Mouse (Mus musculus) MEL (cell line): Measurements from ENCODE around the gene Fbxo48. TPM values are rescaled to one million over a fixed set of nuclear protein-coding genes. Genes with fewer than 3 reads are reported as not detected.
A peak's percentile ranks its signal among the peaks of the same experiment; 100 is the strongest.

ENCODE experiments used
- DNase-seq: peaks from one replicate; pipeline ENCODE4 v3.0.0; 2011; ENCODE audit warnings: low read depth, low spot score
- H3K27ac ChIP-seq: 2 replicates; pipeline ENCODE4 v1.5.1; 2012; ENCODE audit warnings: low read depth, mild to moderate bottlenecking, control low read depth, low read length, moderate library complexity; ENCODE audit not compliant: control insufficient read depth
- H3K27me3 ChIP-seq, 2 experiments: fragments of 150-350 bp in 1 of 2; sonication (generic) in 1 of 2; 2 replicates each; pipeline ENCODE4 v1.6.1; 2012; ENCODE audit warnings: low read length in 2 of 2, mild to moderate bottlenecking in 2 of 2, improper control_type of control experiment in 1 of 2, moderate library complexity in 1 of 2; ENCODE audit not compliant: insufficient read depth in 2 of 2, control insufficient read depth in 1 of 2
- H3K36me3 ChIP-seq, 2 experiments: 2 replicates each; pipeline ENCODE4 v1.6.1; 2012 to 2014; ENCODE audit warnings: low read length in 2 of 2, improper control_type of control experiment in 1 of 2, inconsistent platforms in 1 of 2, mild to moderate bottlenecking in 1 of 2; ENCODE audit not compliant: insufficient read depth in 2 of 2, control insufficient read depth in 1 of 2
- H3K4me1 ChIP-seq, 2 experiments: fragments of 150-350 bp in 1 of 2; sonication (generic) in 1 of 2; 2 replicates each; pipeline ENCODE4 v1.6.1; 2012; ENCODE audit warnings: low read length in 2 of 2, improper control_type of control experiment in 1 of 2, mild to moderate bottlenecking in 1 of 2; ENCODE audit not compliant: insufficient read depth in 2 of 2, control insufficient read depth in 1 of 2
- H3K4me3 ChIP-seq, 2 experiments: fragments of 150-350 bp in 1 of 2; sonication (generic) in 1 of 2; 2 replicates each; pipeline ENCODE4 v1.5.1; 2012; ENCODE audit warnings: low read depth in 2 of 2, low read length in 2 of 2, mild to moderate bottlenecking in 2 of 2, moderate library complexity in 2 of 2, control low read depth in 1 of 2, improper control_type of control experiment in 1 of 2; ENCODE audit not compliant: control insufficient read depth in 1 of 2, insufficient read depth in 1 of 2
- H3K79me2 ChIP-seq: 2 replicates; pipeline ENCODE4 v1.6.1; 2012; ENCODE audit warnings: mild to moderate bottlenecking, low read length, moderate library complexity; ENCODE audit not compliant: control insufficient read depth, poor library complexity, insufficient read depth
- H3K9ac ChIP-seq: 2 replicates; pipeline ENCODE4 v1.6.1; 2012; ENCODE audit warnings: low read depth, mild to moderate bottlenecking, control low read depth, low read length, moderate library complexity; ENCODE audit not compliant: control insufficient read depth, poor library complexity, severe bottlenecking
- H3K9me3 ChIP-seq: fragments of 150-350 bp; sonication (generic); replicated peaks from 2 replicates; pipeline ENCODE4 v1.6.1; 2012; ENCODE audit warnings: mild to moderate bottlenecking, low read length, improper control_type of control experiment, moderate library complexity; ENCODE audit not compliant: insufficient read depth
- CHD1 ChIP-seq: IDR thresholded peaks from 2 replicates; pipeline ENCODE4 v1.6.1; 2012; ENCODE audit warnings: low read depth, mild to moderate bottlenecking, inconsistent platforms, low read length, improper control_type of control experiment
- E2F4 ChIP-seq: IDR thresholded peaks from 2 replicates; pipeline ENCODE4 v1.6.1; 2011; ENCODE audit warnings: low read depth, low read length, improper control_type of control experiment, borderline replicate concordance
- ETS1 ChIP-seq: IDR thresholded peaks from 2 replicates; pipeline ENCODE4 v1.6.1; 2012; ENCODE audit warnings: low read depth, mild to moderate bottlenecking, inconsistent platforms, low read length, improper control_type of control experiment, moderate library complexity
- GABPA ChIP-seq: IDR thresholded peaks from 2 replicates; pipeline ENCODE4 v1.6.1; 2012; ENCODE audit warnings: low read depth, mild to moderate bottlenecking, inconsistent platforms, low read length, improper control_type of control experiment, moderate library complexity
- JUND ChIP-seq: IDR thresholded peaks from 2 replicates; pipeline ENCODE4 v1.6.1; 2011; ENCODE audit warnings: low read depth, mild to moderate bottlenecking, improper control_type of control experiment, low read length
- MAFK ChIP-seq: IDR thresholded peaks from 2 replicates; pipeline ENCODE4 v1.6.1; 2011; ENCODE audit warnings: low read depth, mild to moderate bottlenecking, low read length, improper control_type of control experiment, borderline replicate concordance
- MAX ChIP-seq: IDR thresholded peaks from 2 replicates; pipeline ENCODE4 v1.6.1; 2011; ENCODE audit warnings: low read length, improper control_type of control experiment
- MAZ ChIP-seq: IDR thresholded peaks from 2 replicates; pipeline ENCODE4 v1.6.1; 2012; ENCODE audit warnings: low read depth, mild to moderate bottlenecking, inconsistent platforms, low read length, improper control_type of control experiment
- MXI1 ChIP-seq: IDR thresholded peaks from 2 replicates; pipeline ENCODE4 v1.6.1; 2011; ENCODE audit warnings: mild to moderate bottlenecking, low read depth, low read length, improper control_type of control experiment
- MYB ChIP-seq: IDR thresholded peaks from 2 replicates; pipeline ENCODE4 v1.6.1; 2011; ENCODE audit warnings: mild to moderate bottlenecking, low read depth, low read length, improper control_type of control experiment
- MYC ChIP-seq: IDR thresholded peaks from 2 replicates; pipeline ENCODE4 v1.6.1; 2011; ENCODE audit warnings: low read depth, mild to moderate bottlenecking, low read length, improper control_type of control experiment, moderate library complexity
- NELFE ChIP-seq: IDR thresholded peaks from 2 replicates; pipeline ENCODE4 v1.6.1; 2011; ENCODE audit warnings: low read depth, low read length, improper control_type of control experiment
- POLR2A ChIP-seq, 2 experiments: IDR thresholded peaks; 2 replicates each; pipeline ENCODE4 v1.6.1; 2011 to 2012; ENCODE audit warnings: low read length in 2 of 2, mild to moderate bottlenecking in 2 of 2, control low read depth in 1 of 2, improper control_type of control experiment in 1 of 2, low read depth in 1 of 2, moderate library complexity in 1 of 2; ENCODE audit not compliant: control insufficient read depth in 1 of 2, insufficient read depth in 1 of 2, poor library complexity in 1 of 2
- RCOR1 ChIP-seq: IDR thresholded peaks from 2 replicates; pipeline ENCODE4 v1.6.1; 2012; ENCODE audit warnings: low read depth, mild to moderate bottlenecking, inconsistent platforms, low read length, improper control_type of control experiment
- SIN3A ChIP-seq: IDR thresholded peaks from 2 replicates; pipeline ENCODE4 v1.6.1; 2012; ENCODE audit warnings: low read length, improper control_type of control experiment, inconsistent platforms
- TCF12 ChIP-seq: IDR thresholded peaks from 2 replicates; pipeline ENCODE4 v1.6.1; 2014; ENCODE audit warnings: low read depth, mild to moderate bottlenecking, inconsistent platforms, low read length, improper control_type of control experiment, moderate library complexity
- UBTF ChIP-seq: IDR thresholded peaks from 2 replicates; pipeline ENCODE4 v1.6.1; 2012; ENCODE audit warnings: low read depth, mild to moderate bottlenecking, inconsistent platforms, low read length, improper control_type of control experiment, moderate library complexity, borderline replicate concordance; ENCODE audit not compliant: insufficient read depth
- ZC3H11A ChIP-seq: IDR thresholded peaks from 2 replicates; pipeline ENCODE4 v1.6.1; 2012; ENCODE audit warnings: low read depth, mild to moderate bottlenecking, inconsistent platforms, low read length, improper control_type of control experiment
- ZNF384 ChIP-seq: IDR thresholded peaks from 2 replicates; pipeline ENCODE4 v1.6.1; 2012; ENCODE audit warnings: low read depth, mild to moderate bottlenecking, inconsistent platforms, low read length, improper control_type of control experiment
- polyA plus RNA-seq, 2 experiments: library from polyadenylated mRNA; stranded (reverse) in 1 of 2; unstranded in 1 of 2; fragments of >175 nt in 1 of 2; fragments of >200 nt in 1 of 2; gene quantifications; 2 replicates each; pipeline versions ENCODE4 v1.2.1 to v1.2.4; 2012; ENCODE audit warnings: low replicate concordance in 2 of 2, low read depth in 1 of 2; ENCODE audit not compliant: insufficient read length in 2 of 2, insufficient read depth in 1 of 2, missing spikeins in 1 of 2
- total RNA-seq: library from RNA; depleted of rRNA; stranded (reverse); fragments of 300-350 nt; gene quantifications from 2 replicates; pipeline ENCODE4 v1.2.3, GENCODE M21; 2012

The Fbxo48 gene
- total and polyA plus RNA-seq, 3 experiments: 3.4 to 5.2 TPM; not detected in 1

- TF ChIP-seq JUND (no peak), E2F4 (no peak), RCOR1 (no peak), MAFK (no peak), UBTF (no peak), MAX (no peak), MAZ (no peak), GABPA (no peak)
- TF ChIP-seq, all 39 proteins: peak for 7
These were observed 2.4 kb upstream of the Fbxo48 start (continued) for GRCm38 (mm10) chr11:16948756-16949155.

GRCm38 (mm10) chr11:16950226-16950975, 774 bp upstream of the Fbxo48 start:
- no peak for TF ChIP-seq ZC3H11A
- peak; percentile 96; the same call in 1 of the 2 replicates for TF ChIP-seq CHD1
- TF ChIP-seq TCF12: 0 out of 2 replicates have a peak, but pooled peaks have one; percentile 28
- 0 out of 2 replicates have a peak, but pooled peaks have one; percentile 27 for TF ChIP-seq MYC
- TF ChIP-seq MXI1: 0 out of 2 replicates have a peak, but pooled peaks have one; percentile 12
- no peak for TF ChIP-seq MYB
- TF ChIP-seq MAX: peak; percentile 53; the same call in 1 of the 2 replicates
- 0 out of 2 replicates have a peak, but pooled peaks have one; percentile 19 for TF ChIP-seq SIN3A
- TF ChIP-seq POLR2A (IDR thresholded peaks at IDR 0.05; ENCODE audit: control insufficient read depth in 1 of 2, insufficient read depth in 1 of 2, low read depth in 1 of 2, low read length in 2 of 2, poor library complexity in 1 of 2): no peak
- no peak for TF ChIP-seq NELFE
- TF ChIP-seq ETS1: no peak
- peak; percentile 80 for DNase-seq
- peaks cover 0 to 30% of the 10 kb centered on the region in 2 experiments; a peak in 2 of 4 replicates for H3K36me3 ChIP-seq
- peak overlapping the region; percentile 35 to 64 for H3K4me3 ChIP-seq
- H3K27ac ChIP-seq: peak overlapping the region; percentile 64
- peaks cover 8% of the 10 kb centered on the region for H3K79me2 ChIP-seq
- peaks cover 2 to 9% of the 10 kb centered on the region in 2 experiments; a peak in 3 of 4 replicates for H3K4me1 ChIP-seq
- no peaks in the 10 kb centered on the region for H3K9me3 ChIP-seq
- peak overlapping the region; percentile 69 for H3K9ac ChIP-seq
- H3K27me3 ChIP-seq: no peaks in the 10 kb centered on the region

DNA sequence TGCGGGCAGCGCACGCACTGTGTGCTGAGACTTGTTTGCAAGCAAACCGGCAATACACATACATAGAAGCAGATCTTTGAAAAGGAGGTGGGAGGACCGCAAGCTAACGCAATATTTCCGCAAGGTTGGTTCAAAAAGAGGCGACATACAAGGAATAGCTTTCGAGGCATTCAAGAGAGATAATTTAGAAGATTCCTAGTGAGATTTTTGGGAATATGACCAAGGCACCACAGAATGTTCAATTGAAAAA, 511 bp downstream of the Fbxo48 start:
- DNase-seq: peak; percentile 76
- H3K27me3 ChIP-seq: no peaks in the 10 kb centered on the region
- H3K79me2 ChIP-seq: peaks cover 10% of the 10 kb centered on the region
- TF ChIP-seq MXI1 (peak; percentile 23; the same call in 1 of the 2 replicates), ZNF384 (no peak)
- H3K9ac ChIP-seq: peak overlapping the region; percentile 76
- H3K9me3 ChIP-seq: no peaks in the 10 kb centered on the region
- H3K27ac ChIP-seq: peak overlapping the region; percentile 69
- H3K36me3 ChIP-seq: peaks cover 0 to 36% of the 10 kb centered on the region in 2 experiments; a peak in 2 of 4 replicates
- H3K4me1 ChIP-seq: peaks cover 2 to 16% of the 10 kb centered on the region in 2 experiments; a peak in 2 of 4 replicates
- H3K4me3 ChIP-seq: peak overlapping the region; percentile 52 to 64
